Mouse (Mus musculus) MEL (cell line): Measurements from ENCODE around the gene Tbc1d9. TPM values are rescaled to one million over a fixed set of nuclear protein-coding genes. Genes with fewer than 3 reads are reported as not detected.

Source experiments
- DNase-seq: peaks from one replicate; pipeline ENCODE4 v3.0.0; 2011; ENCODE audit warnings: low read depth, low spot score
- H3K27ac ChIP-seq: 2 replicates; pipeline ENCODE4 v1.5.1; 2012; ENCODE audit warnings: low read depth, mild to moderate bottlenecking, control low read depth, low read length, moderate library complexity; ENCODE audit not compliant: control insufficient read depth
- H3K27me3 ChIP-seq, 2 experiments: fragments of 150-350 bp in 1 of 2; sonication (generic) in 1 of 2; 2 replicates each; pipeline ENCODE4 v1.6.1; 2012; ENCODE audit warnings: low read length in 2 of 2, mild to moderate bottlenecking in 2 of 2, improper control_type of control experiment in 1 of 2, moderate library complexity in 1 of 2; ENCODE audit not compliant: insufficient read depth in 2 of 2, control insufficient read depth in 1 of 2
- H3K36me3 ChIP-seq, 2 experiments: 2 replicates each; pipeline ENCODE4 v1.6.1; 2012 to 2014; ENCODE audit warnings: low read length in 2 of 2, improper control_type of control experiment in 1 of 2, inconsistent platforms in 1 of 2, mild to moderate bottlenecking in 1 of 2; ENCODE audit not compliant: insufficient read depth in 2 of 2, control insufficient read depth in 1 of 2
- H3K4me1 ChIP-seq, 2 experiments: fragments of 150-350 bp in 1 of 2; sonication (generic) in 1 of 2; 2 replicates each; pipeline ENCODE4 v1.6.1; 2012; ENCODE audit warnings: low read length in 2 of 2, improper control_type of control experiment in 1 of 2, mild to moderate bottlenecking in 1 of 2; ENCODE audit not compliant: insufficient read depth in 2 of 2, control insufficient read depth in 1 of 2
- H3K4me3 ChIP-seq, 2 experiments: fragments of 150-350 bp in 1 of 2; sonication (generic) in 1 of 2; 2 replicates each; pipeline ENCODE4 v1.5.1; 2012; ENCODE audit warnings: low read depth in 2 of 2, low read length in 2 of 2, mild to moderate bottlenecking in 2 of 2, moderate library complexity in 2 of 2, control low read depth in 1 of 2, improper control_type of control experiment in 1 of 2; ENCODE audit not compliant: control insufficient read depth in 1 of 2, insufficient read depth in 1 of 2
- H3K79me2 ChIP-seq: 2 replicates; pipeline ENCODE4 v1.6.1; 2012; ENCODE audit warnings: mild to moderate bottlenecking, low read length, moderate library complexity; ENCODE audit not compliant: control insufficient read depth, poor library complexity, insufficient read depth
- H3K9ac ChIP-seq: 2 replicates; pipeline ENCODE4 v1.6.1; 2012; ENCODE audit warnings: low read depth, mild to moderate bottlenecking, control low read depth, low read length, moderate library complexity; ENCODE audit not compliant: control insufficient read depth, poor library complexity, severe bottlenecking
- H3K9me3 ChIP-seq: fragments of 150-350 bp; sonication (generic); replicated peaks from 2 replicates; pipeline ENCODE4 v1.6.1; 2012; ENCODE audit warnings: mild to moderate bottlenecking, low read length, improper control_type of control experiment, moderate library complexity; ENCODE audit not compliant: insufficient read depth
- BHLHE40 ChIP-seq: IDR thresholded peaks from 2 replicates; pipeline ENCODE4 v1.6.1; 2012; ENCODE audit warnings: low read depth, mild to moderate bottlenecking, inconsistent platforms, low read length, improper control_type of control experiment, borderline replicate concordance
- CHD1 ChIP-seq: IDR thresholded peaks from 2 replicates; pipeline ENCODE4 v1.6.1; 2012; ENCODE audit warnings: low read depth, mild to moderate bottlenecking, inconsistent platforms, low read length, improper control_type of control experiment
- CHD2 ChIP-seq: IDR thresholded peaks from 2 replicates; pipeline ENCODE4 v1.6.1; 2011; ENCODE audit warnings: low read length, improper control_type of control experiment
- EP300 ChIP-seq, 2 experiments: IDR thresholded peaks; 2 replicates each; pipeline ENCODE4 v1.6.1; 2011; ENCODE audit warnings: improper control_type of control experiment in 2 of 2, low read length in 2 of 2, low read depth in 1 of 2, mild to moderate bottlenecking in 1 of 2
- ETS1 ChIP-seq: IDR thresholded peaks from 2 replicates; pipeline ENCODE4 v1.6.1; 2012; ENCODE audit warnings: low read depth, mild to moderate bottlenecking, inconsistent platforms, low read length, improper control_type of control experiment, moderate library complexity
- GATA1 ChIP-seq: IDR thresholded peaks from 2 replicates; pipeline ENCODE4 v1.6.1; 2011; ENCODE audit warnings: low read depth, low read length, improper control_type of control experiment
- JUND ChIP-seq: IDR thresholded peaks from 2 replicates; pipeline ENCODE4 v1.6.1; 2011; ENCODE audit warnings: low read depth, mild to moderate bottlenecking, improper control_type of control experiment, low read length
- KAT2A ChIP-seq: conservative IDR thresholded peaks from 2 replicates; pipeline ENCODE4 v1.6.1; 2012; ENCODE audit warnings: low read depth, low read length, improper control_type of control experiment, inconsistent platforms
- MAX ChIP-seq: IDR thresholded peaks from 2 replicates; pipeline ENCODE4 v1.6.1; 2011; ENCODE audit warnings: low read length, improper control_type of control experiment
- MAZ ChIP-seq: IDR thresholded peaks from 2 replicates; pipeline ENCODE4 v1.6.1; 2012; ENCODE audit warnings: low read depth, mild to moderate bottlenecking, inconsistent platforms, low read length, improper control_type of control experiment
- MYB ChIP-seq: IDR thresholded peaks from 2 replicates; pipeline ENCODE4 v1.6.1; 2011; ENCODE audit warnings: mild to moderate bottlenecking, low read depth, low read length, improper control_type of control experiment
- POLR2AphosphoS5 ChIP-seq: IDR thresholded peaks from 2 replicates; pipeline ENCODE4 v1.6.1; 2012; ENCODE audit warnings: low read depth, borderline replicate concordance, mild to moderate bottlenecking, inconsistent platforms, low read length, moderate library complexity, mixed read lengths
- RAD21 ChIP-seq: IDR thresholded peaks from 2 replicates; pipeline ENCODE4 v1.6.1; 2011; ENCODE audit warnings: mild to moderate bottlenecking, low read depth, low read length, improper control_type of control experiment
- SIN3A ChIP-seq: IDR thresholded peaks from 2 replicates; pipeline ENCODE4 v1.6.1; 2012; ENCODE audit warnings: low read length, improper control_type of control experiment, inconsistent platforms
- ZC3H11A ChIP-seq: IDR thresholded peaks from 2 replicates; pipeline ENCODE4 v1.6.1; 2012; ENCODE audit warnings: low read depth, mild to moderate bottlenecking, inconsistent platforms, low read length, improper control_type of control experiment
- ZKSCAN1 ChIP-seq: IDR thresholded peaks from 2 replicates; pipeline ENCODE4 v1.6.1; 2012; ENCODE audit warnings: low read depth, mild to moderate bottlenecking, inconsistent platforms, low read length, improper control_type of control experiment, moderate library complexity
- ZNF384 ChIP-seq: IDR thresholded peaks from 2 replicates; pipeline ENCODE4 v1.6.1; 2012; ENCODE audit warnings: low read depth, mild to moderate bottlenecking, inconsistent platforms, low read length, improper control_type of control experiment
- polyA plus RNA-seq, 2 experiments: library from polyadenylated mRNA; stranded (reverse) in 1 of 2; unstranded in 1 of 2; fragments of >175 nt in 1 of 2; fragments of >200 nt in 1 of 2; gene quantifications; 2 replicates each; pipeline versions ENCODE4 v1.2.1 to v1.2.4; 2012; ENCODE audit warnings: low replicate concordance in 2 of 2, low read depth in 1 of 2; ENCODE audit not compliant: insufficient read length in 2 of 2, insufficient read depth in 1 of 2, missing spikeins in 1 of 2
- total RNA-seq: library from RNA; depleted of rRNA; stranded (reverse); fragments of 300-350 nt; gene quantifications from 2 replicates; pipeline ENCODE4 v1.2.3, GENCODE M21; 2012

The Tbc1d9 gene
- total and polyA plus RNA-seq, 3 experiments = not detected

GRCm38 (mm10) chr8:83220746-83221145 is 55.6 kb downstream of the Tbc1d9 start (continued):
- no peak for TF ChIP-seq JUND
- TF ChIP-seq ZNF384 = no peak
- no peak for TF ChIP-seq CHD1
- TF ChIP-seq RAD21 = no peak

GRCm38 (mm10) chr8:83224754-83225416 is 59.7 kb downstream of the Tbc1d9 start:
- Histone ChIP-seq H3K27me3 (no peaks in the 10 kb centered on the region; a peak in 1 of 4 replicates), H3K36me3 (no peaks in the 10 kb centered on the region), H3K9me3 (no peaks in the 10 kb centered on the region), H3K79me2 (no peaks in the 10 kb centered on the region), H3K27ac (no peak overlapping the region), H3K4me3 (no peak overlapping the region), H3K4me1 (no peaks in the 10 kb centered on the region), H3K9ac (no peak overlapping the region)
- TF ChIP-seq SIN3A (no peak), CHD1 (no peak), ZKSCAN1 (no peak), CHD2 (no peak), BHLHE40 (no peak), ETS1 (no peak), MYB (no peak), RAD21 (no peak)
- DNase-seq = no peak

GRCm38 (mm10) chr8:83225598-83225997 is 60.4 kb downstream of the Tbc1d9 start:
- Histone ChIP-seq H3K27ac (no peak overlapping the region), H3K9ac (no peak overlapping the region), H3K9me3 (no peaks in the 10 kb centered on the region)
- TF ChIP-seq GATA1 (no peak), KAT2A (no peak), MYB (no peak), JUND (no peak), ZC3H11A (no peak), MAZ (no peak), ZNF384 (no peak), EP300 (IDR thresholded peaks at IDR 0.05; ENCODE audit: low read depth in 1 of 2, low read length in 2 of 2) (no peak), POLR2AphosphoS5 (no peak), MAX (no peak)
- TF ChIP-seq, all 39 proteins: peak for 0
- Histone ChIP-seq H3K4me3 (no peak overlapping the region), H3K36me3 (no peaks in the 10 kb centered on the region), H3K27me3 (no peaks in the 10 kb centered on the region; a peak in 1 of 4 replicates), H3K79me2 (no peaks in the 10 kb centered on the region), H3K4me1 (no peaks in the 10 kb centered on the region)
- DNase-seq = no peak
